Comparison of ENCODE assay signal across 9 mouse cellular contexts in genomic region chr17:31937141-31937554, GRCm38 (mm10).
DNase-seq lines count a peak whose midpoint lies in the region; ATAC-seq lines count a peak whose summit lies in the region.
"Had no signal": no experiment of that assay in that cellular context is flagged by ENCODE, and none has a peak within 500 bp of the region (broad histone marks: within the 10 kb centered on the region; RNA-seq: fewer than 3 reads in every experiment).

No protein-coding gene starts in this region.

- no peak overlapping the region for H3K4me3 ChIP-seq in hindbrain, embryonic 10.5 days
- H3K4me3 ChIP-seq in hindbrain, embryonic 16.5 days (ENCODE audit: low read length): no peak overlapping the region
- H3K4me3 ChIP-seq in limb, embryonic 11.5 days (ENCODE audit: low read depth, low read length): no peak overlapping the region
- H3K4me3 ChIP-seq: hindbrain, embryonic 15.5 days had no signal

- WGBS in hindbrain, embryonic 10.5 days: 41% methylated on average over 3 of the region's 3 CpGs
- 37% methylated on average over 3 of the region's 3 CpGs for WGBS in hindbrain, embryonic 16.5 days
- WGBS in limb, embryonic 11.5 days: 22% methylated on average over 3 of the region's 3 CpGs

- DNase-seq in hindbrain, embryonic 10.5 days (ENCODE audit: low spot score): no peak
- DNase-seq in brain, adult 2 months (ENCODE audit: low read depth, low spot score): peak; percentile 32
- peak; percentile 75 to 84 for DNase-seq in heart, postnatal 10 days
- no peak for DNase-seq in limb, embryonic 11.5 days (ENCODE audit: low spot score)
- peak; percentile 57 to 62 for DNase-seq in urinary bladder, postnatal 4 days (ENCODE audit: low spot score in 2 of 2)
- no peak for DNase-seq in left cerebral cortex, postnatal 36 days (ENCODE audit: low spot score in 2 of 2)
- DNase-seq in left cerebral cortex, adult 18-20 months (ENCODE audit: low spot score in 2 of 2): no peak

- no peaks in the 10 kb centered on the region for H3K27me3 ChIP-seq in hindbrain, embryonic 10.5 days (ENCODE audit: insufficient read depth, poor library complexity, severe bottlenecking)
- H3K27me3 ChIP-seq in hindbrain, embryonic 16.5 days (replicated peaks; ENCODE audit: control insufficient read depth, insufficient read depth, low read length): no peaks in the 10 kb centered on the region
- no peaks in the 10 kb centered on the region for H3K27me3 ChIP-seq in limb, embryonic 11.5 days (ENCODE audit: control insufficient read depth, insufficient read depth, low read length)
- H3K27me3 ChIP-seq: hindbrain, embryonic 15.5 days had no signal

- H3K4me2 ChIP-seq in hindbrain, embryonic 16.5 days (ENCODE audit: low read length): no peak overlapping the region
- no peak overlapping the region for H3K4me2 ChIP-seq in limb, embryonic 11.5 days (ENCODE audit: low read depth, severe bottlenecking)
- H3K4me2 ChIP-seq: hindbrain, embryonic 15.5 days had no signal

- no peaks in the 10 kb centered on the region for H3K36me3 ChIP-seq in hindbrain, embryonic 10.5 days
- H3K36me3 ChIP-seq in hindbrain, embryonic 16.5 days (ENCODE audit: control insufficient read depth, insufficient read depth, low read length): no peaks in the 10 kb centered on the region
- no peaks in the 10 kb centered on the region for H3K36me3 ChIP-seq in limb, embryonic 11.5 days (ENCODE audit: control insufficient read depth, insufficient read depth, low read length)
- H3K36me3 ChIP-seq: hindbrain, embryonic 15.5 days had no signal

- no peak overlapping the region for H3K9ac ChIP-seq in hindbrain, embryonic 16.5 days (ENCODE audit: low read depth, low read length)
- H3K9ac ChIP-seq in limb, embryonic 11.5 days (ENCODE audit: low read length): peak overlapping the region; percentile 24; the same call in 1 of the 2 replicates
- H3K9ac ChIP-seq: hindbrain, embryonic 15.5 days had no signal

- intact Hi-C loops in heart, postnatal 10 days (cut with DNase I): loop anchor here (1.0 kb wide), 1 partner anchor 81 kb away; no protein-coding TSS in a partner anchor
- intact Hi-C loops in left cerebral cortex, postnatal 36 days (cut with DNase I): no loop called here

- peak overlapping the region; percentile 79 for H3K27ac ChIP-seq in hindbrain, embryonic 10.5 days
- no peak overlapping the region for H3K27ac ChIP-seq in hindbrain, embryonic 16.5 days (ENCODE audit: low read depth, low read length)
- H3K27ac ChIP-seq in limb, embryonic 11.5 days (replicated peaks; ENCODE audit: low read depth, low read length): no peak overlapping the region
- H3K27ac ChIP-seq: hindbrain, embryonic 15.5 days had no signal

- peaks cover 43% of the 10 kb centered on the region for H3K4me1 ChIP-seq in hindbrain, embryonic 10.5 days (replicated peaks)
- no peaks in the 10 kb centered on the region; the same call in 1 of the 2 replicates for H3K4me1 ChIP-seq in hindbrain, embryonic 16.5 days (ENCODE audit: control insufficient read depth, insufficient read depth, low read depth, low read length)
- H3K4me1 ChIP-seq in limb, embryonic 11.5 days (ENCODE audit: control insufficient read depth, insufficient read depth, low read length): peaks cover 9% of the 10 kb centered on the region

- no peak for ATAC-seq in hindbrain, embryonic 16.5 days
- ATAC-seq in limb, embryonic 11.5 days (ENCODE audit: insufficient number of reproducible peaks, low FRiP score, low TSS enrichment, low read depth): no peak

- no peaks in the 10 kb centered on the region for H3K9me3 ChIP-seq in hindbrain, embryonic 10.5 days
- H3K9me3 ChIP-seq in hindbrain, embryonic 16.5 days (ENCODE audit: control insufficient read depth, low read length): no peaks in the 10 kb centered on the region
- H3K9me3 ChIP-seq in limb, embryonic 11.5 days (ENCODE audit: control insufficient read depth, low read length): no peaks in the 10 kb centered on the region
- H3K9me3 ChIP-seq: hindbrain, embryonic 15.5 days had no signal

Comparison
In these comparisons a context has a peak if more than half of its experiments do, and no peak if none do; other contexts are left out.
1. DNase-seq: peak in brain, adult 2 months (single experiment), heart, postnatal 10 days (2 of 2) and urinary bladder, postnatal 4 days (2 of 2); none in hindbrain, embryonic 10.5 days (single experiment), limb, embryonic 11.5 days (single experiment), left cerebral cortex, postnatal 36 days (0 of 2) and left cerebral cortex, adult 18-20 months (0 of 2).